Mouse (Mus musculus): ENCODE results near the gene Adam8. TPM values are rescaled to one million over a fixed set of nuclear protein-coding genes. Genes with fewer than 3 reads are reported as not detected.

The Adam8 gene
- total RNA-seq, 2 experiments from 2014 or later, result 0.29 to 0.36 TPM

DNA sequence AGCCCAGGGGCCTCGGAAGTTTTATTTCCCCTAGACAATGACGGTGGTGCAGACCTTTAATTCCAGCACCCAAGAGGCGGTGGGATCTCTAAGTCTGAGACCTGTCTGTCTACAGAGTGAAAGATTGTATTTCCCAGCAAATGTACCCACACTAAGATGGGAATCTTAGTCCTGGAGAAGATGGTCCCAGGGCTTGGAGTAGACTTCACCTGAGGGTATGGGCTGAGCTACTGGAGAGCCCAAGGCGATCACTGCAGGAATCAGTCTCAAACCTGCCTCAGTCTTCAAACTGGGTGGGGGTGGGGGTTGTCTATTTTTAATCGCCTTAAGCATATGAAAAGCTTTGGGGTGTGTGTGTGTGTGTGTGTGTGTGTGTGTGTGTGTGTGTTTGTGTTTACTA, 46.3 kb downstream of the Adam8 start:
- no peak for DNase-seq

DNA sequence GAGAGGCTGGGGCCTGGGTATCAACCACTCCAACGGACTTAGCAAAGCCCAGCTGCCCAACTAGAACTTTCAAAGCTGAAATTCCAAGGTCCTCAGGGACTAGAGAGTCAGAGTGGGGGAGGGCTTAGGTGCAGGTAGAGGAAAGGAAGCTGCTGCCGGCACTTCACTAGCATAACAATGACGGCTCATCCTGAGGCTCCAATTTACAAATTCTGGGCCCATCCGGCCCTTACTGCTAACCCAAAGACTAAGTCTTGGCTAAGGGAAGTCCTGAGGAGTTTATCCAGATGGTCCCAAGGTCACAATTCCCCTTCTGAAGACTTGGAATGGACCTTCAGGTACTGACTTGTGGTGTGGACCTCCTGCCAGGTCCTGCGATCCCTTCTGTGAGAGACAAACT, 46.8 kb downstream of the Adam8 start:
- DNase-seq, result no peak

DNA sequence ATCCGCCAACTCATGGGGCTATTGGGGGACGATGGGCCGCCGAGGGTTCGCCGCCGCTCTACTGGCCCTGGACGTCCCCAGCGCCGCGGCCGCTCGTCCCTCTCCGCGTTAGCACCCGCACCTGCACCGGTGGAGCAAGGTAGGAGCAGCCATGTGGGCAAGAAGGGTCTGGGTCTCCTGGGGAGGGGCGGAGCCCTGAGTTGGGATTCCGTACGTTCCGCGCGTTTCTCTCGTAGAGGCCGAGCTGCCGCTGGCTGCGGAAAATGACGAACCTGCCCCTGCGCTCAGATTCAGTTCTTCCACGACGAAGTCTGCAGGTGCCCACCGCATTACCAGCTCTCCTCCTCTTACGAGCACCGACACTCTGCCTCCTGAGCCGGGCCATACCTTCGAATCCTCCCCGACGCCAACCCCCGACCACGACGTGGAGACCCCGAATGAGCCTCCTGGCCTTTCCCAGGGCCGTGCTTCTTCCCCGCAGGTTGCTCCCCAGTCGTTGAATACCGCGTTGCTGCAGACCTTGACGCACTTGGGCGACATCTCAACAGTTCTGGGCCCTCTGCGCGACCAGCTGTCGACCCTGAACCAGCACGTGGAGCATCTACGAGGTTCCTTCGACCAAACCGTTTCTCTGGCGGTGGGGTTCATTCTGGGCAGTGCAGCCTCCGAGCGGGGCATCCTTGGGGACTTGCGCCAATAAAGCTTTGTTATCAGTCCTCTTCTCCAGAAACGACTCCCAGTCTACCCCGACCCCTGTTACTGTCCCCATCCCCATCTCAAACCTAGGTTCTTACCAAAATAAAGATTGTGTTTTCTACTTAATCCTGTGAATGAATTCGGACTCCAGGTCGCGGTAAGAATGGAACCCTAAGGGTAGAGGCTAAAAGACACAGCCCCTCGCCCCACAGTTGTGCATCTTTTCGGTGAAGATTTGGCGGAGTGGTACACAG, 47.8 kb downstream of the Adam8 start:
- DNase-seq, result no peak

DNA sequence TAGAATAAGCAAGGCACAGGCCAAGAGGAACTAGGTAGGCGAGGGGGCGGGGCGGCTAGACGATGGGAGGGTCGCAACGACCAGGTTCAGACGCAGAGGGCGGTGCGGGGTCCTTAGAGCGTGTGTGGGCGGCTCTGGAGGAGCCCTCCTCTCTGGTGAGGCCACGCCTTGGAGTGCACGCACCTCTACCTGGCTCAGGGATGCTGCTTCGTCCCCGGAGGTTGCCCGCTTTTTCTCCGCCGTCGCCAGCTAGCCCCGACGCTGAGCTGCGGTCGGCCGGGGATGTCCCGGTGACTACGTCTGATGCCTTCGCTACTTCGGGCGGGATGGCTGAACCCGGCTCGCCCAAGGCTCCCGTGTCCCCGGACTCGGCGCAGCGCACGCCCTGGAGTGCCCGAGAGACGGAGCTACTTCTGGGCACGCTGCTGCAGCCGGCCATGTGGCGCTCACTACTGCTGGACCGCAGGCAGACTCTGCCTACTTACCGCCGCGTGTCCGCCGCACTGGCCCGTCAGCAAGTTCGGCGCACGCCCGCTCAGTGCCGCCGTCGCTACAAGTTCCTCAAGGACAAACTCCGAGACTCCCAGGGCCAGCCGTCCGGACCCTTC, 48.6 kb downstream of the Adam8 start, which contains the start of gene Utf1:
Gene Utf1, plus strand, starts transcription at position 116 of the 608 bp plus-strand sequence.
- no peak for DNase-seq

DNA sequence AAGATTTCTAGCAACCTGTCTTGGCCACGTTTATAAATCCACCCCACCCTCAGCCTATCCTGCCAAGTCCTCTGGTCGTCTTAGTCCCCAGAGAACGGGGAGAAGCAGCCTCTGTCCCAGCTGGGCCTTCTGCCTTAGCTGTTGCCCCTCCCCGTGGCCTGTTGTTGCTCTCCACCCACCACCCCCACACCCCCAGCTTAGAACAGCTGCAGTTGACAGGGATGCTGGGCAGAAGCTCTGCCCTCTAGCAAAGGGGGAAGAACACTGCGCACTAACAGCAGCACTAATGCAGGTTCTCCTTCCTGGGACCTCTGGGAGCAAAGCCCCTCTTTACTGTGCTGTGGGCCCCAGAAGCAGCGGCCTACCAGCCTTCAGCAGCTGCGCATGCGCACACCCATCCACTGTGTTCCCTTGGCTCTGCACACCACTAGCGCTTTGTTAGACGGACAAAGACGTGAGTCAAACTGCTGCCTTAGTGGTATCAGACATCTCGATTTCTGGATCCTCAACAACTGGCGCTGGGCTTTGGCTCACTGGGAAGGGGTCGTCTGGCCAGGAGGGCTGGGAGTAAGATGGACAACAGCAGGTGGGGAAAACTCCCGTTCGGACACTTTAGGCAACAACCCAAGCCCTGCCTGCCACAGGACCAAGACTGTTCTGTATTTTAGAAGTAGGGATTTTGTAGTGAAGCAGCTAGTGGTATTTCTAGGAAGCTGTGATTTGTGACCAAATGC, 51.7 kb downstream of the Adam8 start:
- DNase-seq, result no peak

DNA sequence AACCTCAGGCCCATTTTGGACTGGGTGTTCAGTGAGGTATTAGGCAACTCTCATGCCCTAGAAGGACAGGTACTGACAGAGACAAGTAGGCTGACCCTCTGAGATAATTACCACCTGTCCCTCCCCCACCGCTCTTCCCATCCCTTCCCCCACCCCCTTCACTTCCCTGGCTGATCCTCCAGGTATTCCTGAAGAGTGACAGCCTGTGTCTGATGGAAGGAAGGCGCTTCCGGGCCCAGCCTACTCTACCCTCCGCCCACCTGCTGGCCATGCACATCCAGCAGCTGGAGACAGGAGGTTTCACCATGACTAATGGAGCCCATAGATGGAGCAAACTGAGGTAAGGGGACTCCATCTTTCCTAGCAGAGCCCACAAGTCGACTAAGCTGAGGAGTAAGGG, 54.6 kb downstream of the Adam8 start:
- DNase-seq, result no peak

DNA sequence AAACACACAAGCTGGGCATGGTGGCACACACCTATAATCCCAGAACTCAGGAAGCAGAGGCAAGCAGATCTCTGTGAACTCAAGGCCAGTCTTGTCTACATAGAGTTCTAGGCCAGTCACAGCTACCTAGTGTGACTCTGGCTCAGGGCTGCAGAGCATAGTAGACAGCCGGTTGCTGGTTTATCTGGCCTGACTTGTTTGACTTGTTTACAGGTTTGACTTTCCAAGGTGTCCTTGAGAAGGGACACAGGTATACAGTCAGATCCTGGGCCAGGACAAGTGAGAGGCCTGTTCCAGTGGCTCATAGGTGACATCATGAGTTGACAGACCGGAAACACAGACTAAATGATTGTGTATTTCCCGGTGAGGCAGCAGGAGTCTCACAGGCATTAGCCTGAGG, 55.2 kb downstream of the Adam8 start:
- no peak for DNase-seq

DNA sequence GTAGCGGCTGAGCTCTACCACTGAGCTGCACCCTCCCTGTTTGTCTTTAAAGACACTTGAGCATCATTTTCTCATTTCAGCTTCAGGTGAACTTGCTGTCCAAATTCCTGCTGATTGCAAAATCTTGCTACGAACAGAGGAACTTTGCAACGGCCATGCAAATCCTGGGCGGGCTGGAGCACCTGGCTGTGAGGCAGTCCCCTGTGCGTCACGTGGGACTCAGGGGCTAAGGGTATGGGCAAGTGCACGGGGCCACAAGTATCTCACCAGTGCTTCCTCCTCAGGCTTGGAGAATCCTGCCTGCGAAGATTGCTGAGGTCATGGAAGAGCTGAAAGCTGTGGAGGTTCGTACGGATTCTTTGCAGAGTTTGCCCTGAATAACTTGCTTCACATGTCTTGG, 55.7 kb downstream of the Adam8 start:
- no peak for DNase-seq

DNA sequence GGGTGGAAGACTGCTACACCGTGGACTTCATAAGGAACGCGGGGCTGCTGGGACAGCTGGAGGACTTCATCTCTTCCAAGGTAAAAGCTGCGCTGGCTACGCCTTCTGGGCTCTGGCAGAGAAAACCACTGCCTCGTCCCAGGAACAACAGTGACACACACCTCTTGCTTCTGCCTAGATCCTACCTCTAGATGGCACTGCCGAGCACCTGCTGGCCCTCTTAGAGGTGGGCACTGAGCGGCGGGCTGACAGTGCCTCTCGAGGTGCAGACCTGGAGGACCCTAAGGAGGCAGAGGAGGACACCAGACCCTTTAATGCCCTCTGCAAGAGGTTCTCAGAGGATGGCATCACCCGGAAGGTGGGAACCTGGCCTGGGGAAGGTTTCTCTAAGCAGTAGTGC, 61.6 kb downstream of the Adam8 start:
- DNase-seq, result no peak

Small RNAs within 50 kb of the gene (microRNA-seq; reads per million reads assigned to microRNA genes)
- gene Mir202 (ENCODE audit: borderline replicate concordance in 2 of 2) (0 reads per million in 2 experiments), gene Mir7062 (ENCODE audit: borderline replicate concordance in 2 of 2) (0.26 to 0.74 reads per million in 2 experiments), gene mmu-mir-7686 (ENCODE audit: borderline replicate concordance in 2 of 2) (0 reads per million in 2 experiments)

Other genes starting within 250 kb of the Adam8 start
- under 1 TPM in 1 of 2 experiments, not detected in 1; 0.10 TPM for gene Adgra1, start 158.4 kb downstream of the Adam8 start, total RNA-seq (2021)
- not detected for gene Kndc1, start 97.9 kb downstream of the Adam8 start, total RNA-seq (2021)
- gene Utf1, start 48.8 kb downstream of the Adam8 start, total RNA-seq (2021), result not detected
- gene 6430531B16Rik, start 13.8 kb downstream of the Adam8 start, total RNA-seq (2021), result not detected
- 1 to 10 TPM; 7.1 to 8.5 TPM for gene Zfp511, start 43.8 kb upstream of the Adam8 start, total RNA-seq (2021)
- gene Tubgcp2, start 44.1 kb upstream of the Adam8 start, total RNA-seq (2021), result 10 to 100 TPM; 16.4 TPM
- gene Msx3, start 56.5 kb upstream of the Adam8 start, total RNA-seq (2021), result not detected
- not detected for gene Caly, start 90.0 kb upstream of the Adam8 start, total RNA-seq (2021)
- gene Prap1, start 100.8 kb upstream of the Adam8 start, total RNA-seq (2021), result not detected
- 10 to 100 TPM; 41.6 to 47.5 TPM for gene Fuom, start 109.9 kb upstream of the Adam8 start, total RNA-seq (2021)
- 1 to 10 TPM; 4.2 to 4.8 TPM for gene Paox, start 123.2 kb upstream of the Adam8 start, total RNA-seq (2021)
- 100 to 1,000 TPM; 120 to 132 TPM for gene Echs1, start 123.9 kb upstream of the Adam8 start, total RNA-seq (2021)
- 10 to 100 TPM; 21.7 to 24.6 TPM for gene Mtg1, start 145.0 kb upstream of the Adam8 start, total RNA-seq (2021)
- under 1 TPM; 0.20 to 0.21 TPM for gene Sprn, start 162.3 kb upstream of the Adam8 start, total RNA-seq (2021)
- not detected for gene Olfr522, start 172.2 kb upstream of the Adam8 start, total RNA-seq (2021)
- gene Olfr523, start 180.7 kb upstream of the Adam8 start, total RNA-seq (2021), result not detected
- not detected for gene Olfr524, start 213.4 kb upstream of the Adam8 start, total RNA-seq (2021)
- not detected for gene Cd163l1, start 225.7 kb upstream of the Adam8 start, total RNA-seq (2021)